Mouse (Mus musculus) small intestine, adult 2 months (tissue): ENCODE data around the gene Anapc16.

Experiments used
- CTCF ChIP-seq: fragments of 200-500 bp; IDR thresholded peaks from 2 replicates; pipeline ENCODE4 v1.5.1; 2012; ENCODE audit warnings: low read depth, mild to moderate bottlenecking, control low read depth, inconsistent platforms, low read length, moderate library complexity, mixed read lengths; ENCODE audit not compliant: insufficient replicate concordance, insufficient read length; ENCODE audit errors: extremely low read depth
- POLR2A ChIP-seq: fragments of 200-500 bp; IDR thresholded peaks from 2 replicates; pipeline ENCODE4 v1.6.1; 2012; ENCODE audit warnings: low read depth, mild to moderate bottlenecking, control low read depth, inconsistent platforms, low read length, moderate library complexity

DNA sequence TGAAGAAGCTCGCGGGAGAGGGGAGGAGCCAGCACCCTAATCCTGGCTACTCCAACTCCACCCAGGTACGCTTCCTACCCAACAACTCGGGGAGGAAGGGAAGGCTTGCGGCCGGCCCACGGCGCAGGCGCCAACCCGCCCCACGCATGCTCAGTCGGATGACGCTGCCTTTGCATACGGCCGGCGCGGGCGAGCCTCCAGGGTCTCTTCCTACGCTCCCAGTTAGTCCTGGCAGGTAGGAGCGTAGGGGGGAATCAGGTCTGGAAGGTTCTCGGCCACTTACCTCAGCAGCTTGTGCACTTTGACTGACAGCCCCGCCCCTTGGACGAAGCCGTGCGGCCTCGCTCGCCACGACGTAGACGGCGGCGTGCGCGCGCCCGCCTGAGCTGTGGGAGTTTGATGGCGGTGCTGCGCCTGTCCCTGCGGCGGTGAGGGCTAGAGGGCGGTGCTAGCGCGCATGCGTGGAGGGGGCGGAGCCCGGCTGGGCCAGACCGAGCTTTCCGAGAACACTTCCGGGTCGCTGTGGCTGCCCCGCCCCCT, at the start of gene Anapc16, which contains the start of gene Ascc1:
- peak; percentile 71 for TF ChIP-seq POLR2A
- TF ChIP-seq CTCF, result no peak
